Mouse (Mus musculus): ENCODE data around the gene Cacnb1.

DNA sequence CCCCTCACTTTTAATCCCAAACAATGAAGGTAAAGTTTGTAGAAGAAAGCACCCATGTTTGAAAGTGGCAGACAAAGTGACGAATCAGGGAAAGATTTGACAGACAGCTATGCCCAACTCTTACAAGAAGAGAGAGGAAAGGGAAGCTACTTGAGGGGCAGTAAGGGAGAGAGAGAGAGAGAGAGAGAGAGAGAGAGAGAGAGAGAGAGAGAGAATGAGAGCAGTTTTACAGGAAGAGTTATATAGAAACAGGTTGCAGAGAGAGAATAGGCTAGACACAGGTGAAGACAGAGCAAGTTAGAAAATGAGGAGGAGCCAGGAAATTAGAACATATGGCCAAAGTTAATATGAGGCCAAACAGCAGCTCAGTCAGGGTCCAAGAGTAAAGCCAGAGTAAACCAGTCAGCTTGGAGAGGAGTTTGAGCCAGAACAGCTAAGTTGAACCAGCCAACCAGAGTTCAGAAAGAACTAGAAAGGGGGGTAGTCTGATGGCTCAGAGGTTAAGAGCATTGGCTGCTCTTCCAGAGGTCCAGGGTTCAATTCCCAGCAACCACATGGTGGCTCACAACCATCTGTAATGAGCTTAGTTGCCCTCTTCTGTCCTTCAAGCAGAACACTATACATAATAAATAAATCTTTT is 70.3 kb downstream of the Cacnb1 start:
- no peak for TF ChIP-seq HCFC1 (IDR thresholded peaks at IDR 0.05; ENCODE audit: borderline replicate concordance, insufficient read depth, low read length)
- TF ChIP-seq CHD2 (IDR thresholded peaks at IDR 0.05; ENCODE audit: low read depth, low read length), result no peak
- no peak for TF ChIP-seq MAFK (IDR thresholded peaks at IDR 0.05; ENCODE audit: insufficient read depth, low read depth, low read length)

Data from ES-E14 (cell line).